Mouse (Mus musculus) testis, adult 2 months (tissue): ENCODE data around the gene Xlr4c.
"Not testable (repeated sequence)": the region's sequence is repeated elsewhere in the genome, so short reads cannot be mapped to it uniquely, and the experiment has no call there.

ENCODE experiments used
- CTCF ChIP-seq: fragments of 200-500 bp; IDR thresholded peaks from 2 replicates; pipeline ENCODE4 v1.5.1; 2012; ENCODE audit warnings: low read depth, mild to moderate bottlenecking, inconsistent platforms, low read length, moderate library complexity; ENCODE audit not compliant: control insufficient read depth, insufficient read depth, insufficient replicate concordance
- POLR2A ChIP-seq: fragments of 200-500 bp; IDR thresholded peaks from 2 replicates; pipeline ENCODE4 v1.6.1; 2012; ENCODE audit warnings: low read depth, mild to moderate bottlenecking, inconsistent platforms, low read length, moderate library complexity; ENCODE audit not compliant: control insufficient read depth

- TF ChIP-seq POLR2A, CTCF: not testable (repeated sequence)
Measured at GRCm38 (mm10) chrX:73242821-73243325, at the start of gene Xlr4c.
